Mouse (Mus musculus): ENCODE results near the gene Tmem91.

Gene Tmem91

DNA sequence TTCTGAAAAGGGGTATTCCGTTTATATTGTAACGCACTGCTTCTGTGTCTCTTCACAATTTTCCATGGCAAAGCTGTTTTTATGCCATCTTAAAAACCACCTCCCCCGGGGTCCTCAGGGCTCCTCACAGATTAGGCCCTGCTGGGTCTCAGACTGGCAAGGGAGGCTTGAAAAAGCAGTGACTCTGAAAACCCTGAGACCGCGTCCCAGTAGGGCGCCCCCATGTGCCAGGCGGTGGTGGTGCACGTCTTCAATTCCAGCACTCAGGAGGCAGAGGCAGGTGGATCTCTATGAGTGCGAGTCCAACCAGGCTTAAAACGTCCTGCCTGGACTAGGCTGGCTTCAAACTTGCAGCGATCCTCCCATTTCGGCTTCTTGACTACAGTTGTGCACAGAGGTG, 25.8 kb upstream of the Tmem91 start:
- DNase-seq (ENCODE audit: low spot score in 2 of 2), result no peak

DNA sequence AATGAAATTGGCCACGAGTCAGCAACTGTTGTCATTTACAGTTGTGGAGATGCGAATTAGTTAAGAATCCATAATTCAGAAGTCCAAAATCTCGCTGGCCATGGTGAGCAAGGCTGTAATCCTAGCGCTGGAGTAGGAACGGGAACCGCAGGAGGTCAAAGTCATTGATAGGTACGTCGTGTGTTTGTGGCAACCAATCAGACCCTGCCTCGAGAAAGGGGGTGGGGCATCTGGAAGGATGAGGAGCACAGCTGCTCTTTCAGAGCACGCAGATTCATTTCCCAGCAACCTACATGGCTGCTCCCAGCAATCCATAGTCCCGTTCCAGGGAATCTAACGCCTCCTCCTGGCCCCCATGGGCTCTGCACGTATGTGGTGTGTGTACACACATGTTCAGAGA, 24.9 kb upstream of the Tmem91 start:
- no peak for DNase-seq (ENCODE audit: low spot score in 2 of 2)

DNA sequence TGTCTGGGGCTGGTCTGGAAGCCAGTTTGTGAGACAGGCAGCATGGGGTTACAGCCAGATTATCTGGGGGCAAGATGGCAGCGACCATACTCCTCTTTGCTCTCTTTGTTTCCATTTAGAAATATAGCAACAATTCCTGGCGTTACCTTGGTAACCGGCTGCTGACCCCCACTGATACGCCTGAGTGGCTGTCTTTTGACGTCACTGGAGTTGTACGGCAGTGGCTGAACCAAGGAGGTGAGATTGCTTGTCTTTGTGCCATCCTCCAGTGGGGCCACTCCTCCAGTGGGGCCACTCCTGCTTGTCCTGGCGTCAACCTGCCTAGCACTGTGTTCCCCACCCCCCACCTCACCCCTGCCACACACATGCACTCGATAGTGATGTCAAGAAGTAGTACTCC, 19.1 kb upstream of the Tmem91 start:
- DNase-seq (ENCODE audit: low spot score in 2 of 2), result no peak

DNA sequence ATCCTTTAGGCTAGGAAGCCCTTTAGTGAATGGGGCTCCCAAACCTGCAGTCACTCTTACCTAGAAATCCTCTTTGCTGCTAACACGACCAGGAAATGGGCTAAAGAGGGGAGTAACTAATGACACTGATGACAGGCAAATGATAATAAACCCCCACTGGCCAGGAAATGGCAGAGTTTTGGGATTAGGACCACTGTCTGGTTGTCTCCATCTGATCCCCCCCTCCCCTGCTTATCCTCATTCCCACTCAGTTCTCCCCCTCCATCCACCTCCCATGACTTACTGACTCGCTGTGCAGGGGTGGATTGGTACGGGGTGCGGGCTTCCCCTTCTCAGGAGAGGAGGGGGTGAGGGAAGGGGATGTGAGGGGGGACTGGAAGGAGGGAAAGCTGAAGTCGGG, 15.1 kb upstream of the Tmem91 start:
- no peak for DNase-seq (ENCODE audit: low spot score in 2 of 2)

DNA sequence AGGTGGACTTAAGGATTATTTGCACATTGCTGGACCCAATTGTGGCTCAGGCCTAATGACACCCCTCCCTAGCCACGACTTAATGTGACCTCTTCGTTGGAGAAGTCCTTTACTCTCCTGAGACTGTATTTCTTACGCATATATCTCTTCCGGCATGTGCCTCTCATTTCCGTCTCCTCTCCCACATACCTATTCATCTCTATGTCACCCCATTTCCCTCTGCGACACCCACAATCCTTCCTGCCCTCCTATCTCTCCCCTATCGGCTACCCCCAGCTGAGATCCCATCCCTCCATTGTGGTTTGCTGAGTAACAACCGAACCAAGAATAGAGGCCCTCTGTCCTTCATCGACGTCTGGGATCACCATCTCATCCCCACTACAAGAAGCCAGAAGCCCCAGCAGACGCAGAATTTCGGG, 14.6 kb upstream of the Tmem91 start:
- no peak for DNase-seq (ENCODE audit: low spot score in 2 of 2)

DNA sequence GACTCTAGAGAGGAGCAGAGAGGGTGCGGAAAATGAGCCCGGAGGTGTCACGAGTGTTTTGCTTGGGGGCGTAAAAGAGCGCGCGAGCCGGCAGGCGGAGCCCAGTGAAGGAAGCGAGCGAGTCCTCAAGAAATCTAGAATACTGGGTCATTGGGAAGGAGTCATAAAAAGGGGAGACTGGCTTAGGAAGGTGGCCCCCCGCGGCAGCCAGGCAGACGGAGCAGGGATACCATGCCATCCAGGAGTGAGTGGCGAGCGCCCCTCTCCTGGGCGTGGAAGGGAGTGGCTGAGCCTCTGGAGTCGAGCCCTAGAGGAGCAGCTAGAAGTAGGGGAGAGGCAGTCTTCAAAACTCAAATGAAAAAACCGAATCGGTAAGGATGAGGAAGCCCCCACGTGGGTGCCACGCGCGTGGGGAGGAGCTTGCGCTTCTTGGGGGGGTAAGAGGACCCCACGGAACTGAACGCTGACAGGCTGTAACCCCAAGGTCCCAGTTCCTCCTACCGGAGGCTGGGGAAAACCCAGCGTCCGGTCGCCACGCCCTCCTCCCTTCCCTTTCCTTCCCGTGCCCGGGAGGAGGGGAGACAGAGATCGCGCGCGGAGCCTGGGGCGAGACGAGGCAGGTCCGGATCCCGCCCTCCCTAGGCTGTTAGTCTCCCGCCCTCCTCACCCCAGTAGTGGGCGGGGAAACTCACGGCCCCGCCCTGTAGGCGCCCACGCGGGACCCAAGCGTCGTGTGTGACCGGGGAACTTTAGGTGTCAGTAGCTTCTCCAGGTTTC, 14.0 kb upstream of the Tmem91 start:
- peak; percentile 84 to 88 for DNase-seq (ENCODE audit: low spot score in 2 of 2)

DNA sequence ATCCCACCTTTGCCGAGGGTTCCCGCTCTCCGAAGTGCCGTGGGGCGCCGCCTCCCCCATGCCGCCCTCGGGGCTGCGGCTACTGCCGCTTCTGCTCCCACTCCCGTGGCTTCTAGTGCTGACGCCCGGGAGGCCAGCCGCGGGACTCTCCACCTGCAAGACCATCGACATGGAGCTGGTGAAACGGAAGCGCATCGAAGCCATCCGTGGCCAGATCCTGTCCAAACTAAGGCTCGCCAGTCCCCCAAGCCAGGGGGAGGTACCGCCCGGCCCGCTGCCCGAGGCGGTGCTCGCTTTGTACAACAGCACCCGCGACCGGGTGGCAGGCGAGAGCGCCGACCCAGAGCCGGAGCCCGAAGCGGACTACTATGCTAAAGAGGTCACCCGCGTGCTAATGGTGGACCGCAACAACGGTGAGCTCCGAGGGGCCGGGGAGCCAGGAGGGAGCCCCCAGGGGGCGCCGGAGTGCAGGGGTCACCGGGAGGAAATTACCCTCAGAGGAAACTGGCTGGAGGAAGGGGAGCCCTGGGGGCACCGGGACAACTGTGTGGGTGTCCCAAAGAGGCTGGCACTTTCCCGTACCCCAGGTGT, 12.9 kb upstream of the Tmem91 start:
- DNase-seq (ENCODE audit: low spot score in 2 of 2), result peak; percentile 78 to 83

DNA sequence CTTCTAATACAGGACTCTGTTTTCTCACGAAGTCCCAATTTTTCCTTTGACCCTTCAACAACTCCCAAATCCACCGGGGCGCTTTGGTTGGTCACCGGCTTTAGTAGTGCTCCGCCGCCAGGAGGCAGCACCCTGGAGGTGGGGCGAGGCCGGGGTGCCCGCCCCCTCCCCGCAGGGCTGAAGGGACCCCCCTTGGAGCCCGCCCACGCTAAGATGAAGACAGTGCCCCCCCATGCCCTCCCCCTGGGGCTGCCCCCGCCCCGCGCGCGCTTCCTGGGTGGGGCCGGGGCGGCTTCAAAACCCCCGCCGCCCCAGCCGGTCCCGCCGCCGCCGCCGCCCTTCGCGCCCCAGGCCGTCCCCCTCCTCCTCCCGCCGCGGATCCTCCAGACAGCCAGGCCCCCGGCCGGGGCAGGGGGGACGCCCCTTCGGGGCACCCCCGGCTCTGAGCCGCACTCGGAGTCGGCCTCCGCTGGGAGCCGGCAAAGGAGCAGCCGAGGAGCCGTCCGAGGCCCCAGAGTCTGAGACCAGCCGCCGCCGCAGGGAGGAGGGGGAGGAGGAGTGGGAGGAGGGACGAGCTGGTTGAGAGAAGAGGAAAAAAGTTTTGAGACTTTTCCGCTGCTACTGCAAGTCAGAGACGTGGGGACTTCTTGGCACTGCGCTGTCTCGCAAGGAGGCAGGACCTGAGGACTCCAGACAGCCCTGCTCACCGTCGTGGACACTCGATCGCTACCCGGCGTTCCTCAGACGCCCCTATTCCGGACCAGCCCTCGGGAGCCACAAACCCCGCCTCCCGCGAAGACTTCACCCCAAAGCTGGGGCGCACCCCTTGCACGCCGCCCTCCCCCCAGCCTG, 11.9 kb upstream of the Tmem91 start, which contains the start of gene Tgfb1:
Gene Tgfb1, plus strand, starts transcription at position 323 of the 852 bp plus-strand sequence.
- peak; percentile 91 for DNase-seq (ENCODE audit: low spot score in 2 of 2)

DNA sequence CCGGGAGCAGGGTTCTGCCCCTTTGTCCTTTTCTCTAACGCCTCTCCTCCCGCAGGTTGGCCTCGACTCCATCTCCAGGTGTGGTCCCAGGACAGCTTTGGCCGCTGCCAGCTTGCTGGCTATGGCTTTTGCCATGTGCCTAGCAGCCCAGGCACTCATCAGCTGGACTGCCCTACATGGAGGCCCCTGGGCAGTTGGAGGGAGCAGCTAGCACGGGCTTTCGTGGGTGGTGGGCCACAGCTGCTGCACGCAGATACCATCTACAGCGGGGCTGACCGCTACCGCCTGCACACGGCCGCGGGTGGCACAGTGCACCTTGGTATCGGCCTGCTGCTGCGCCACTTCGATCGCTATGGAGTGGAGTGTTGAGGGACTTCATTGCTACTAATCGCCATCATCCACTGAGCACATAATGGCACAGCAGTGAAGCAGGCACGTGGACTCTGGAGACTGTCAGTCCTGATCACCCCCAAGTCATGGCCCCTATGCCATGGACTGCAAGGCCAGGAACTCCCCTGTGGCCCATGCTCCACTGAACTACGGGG, 11.0 kb upstream of the Tmem91 start:
- DNase-seq (ENCODE audit: low spot score in 2 of 2), result no peak

DNA sequence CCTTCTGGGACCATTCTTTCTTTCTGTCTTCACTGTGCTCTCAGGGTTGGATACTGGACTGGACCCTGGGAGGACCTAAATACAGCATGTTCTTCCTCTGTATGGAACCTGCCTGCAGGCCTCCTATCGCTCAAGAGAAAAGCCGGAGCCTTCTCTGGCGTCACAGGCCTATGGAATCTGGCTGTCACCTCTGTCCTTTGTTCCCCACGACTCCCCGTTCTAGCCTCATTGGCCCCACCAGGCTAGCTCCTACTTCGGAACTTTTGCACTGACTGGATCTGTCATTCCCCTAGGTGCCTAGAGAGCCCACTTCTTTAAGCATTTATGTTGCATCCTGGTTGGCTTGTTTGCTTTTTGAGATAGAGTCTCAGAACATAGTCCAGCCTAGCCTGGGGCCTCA, 9.7 kb upstream of the Tmem91 start:
- DNase-seq (ENCODE audit: low spot score in 2 of 2), result no peak

DNA sequence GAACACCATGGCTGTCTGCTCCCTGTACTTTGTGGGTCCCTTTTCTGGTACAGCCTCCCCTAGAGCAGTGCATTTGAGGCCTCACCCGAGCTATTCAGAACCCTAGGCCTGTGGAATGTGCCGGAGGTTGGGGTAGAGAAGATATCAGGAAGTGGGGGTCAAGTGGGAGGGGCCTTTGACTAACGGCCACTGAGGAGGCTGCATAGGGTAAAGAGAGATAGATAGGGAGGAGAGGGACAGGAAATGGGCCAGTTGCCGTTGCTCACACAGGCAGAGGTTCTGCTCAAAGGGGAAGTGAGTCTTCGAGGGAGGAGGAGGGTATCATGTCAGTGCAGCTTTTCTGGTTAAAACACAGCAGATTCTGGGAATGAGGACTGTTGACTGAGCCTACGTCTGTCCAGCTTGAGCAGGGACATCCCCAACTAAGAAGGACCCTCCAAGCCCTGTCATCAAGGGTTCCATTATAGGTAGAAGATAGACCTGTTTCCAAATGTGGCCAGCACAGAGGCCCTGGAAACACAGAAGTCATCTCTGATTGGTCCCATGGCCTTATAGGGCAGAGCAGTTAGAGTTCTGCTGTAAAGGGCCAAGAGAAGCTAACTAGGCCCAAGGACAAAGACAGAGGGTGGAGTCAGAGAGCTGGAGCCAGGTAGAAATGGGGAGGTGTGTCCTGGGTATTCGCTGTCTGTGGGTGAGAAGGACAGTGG, 8.7 kb upstream of the Tmem91 start:
- peak; percentile 85 to 89 for DNase-seq (ENCODE audit: low spot score in 2 of 2)

DNA sequence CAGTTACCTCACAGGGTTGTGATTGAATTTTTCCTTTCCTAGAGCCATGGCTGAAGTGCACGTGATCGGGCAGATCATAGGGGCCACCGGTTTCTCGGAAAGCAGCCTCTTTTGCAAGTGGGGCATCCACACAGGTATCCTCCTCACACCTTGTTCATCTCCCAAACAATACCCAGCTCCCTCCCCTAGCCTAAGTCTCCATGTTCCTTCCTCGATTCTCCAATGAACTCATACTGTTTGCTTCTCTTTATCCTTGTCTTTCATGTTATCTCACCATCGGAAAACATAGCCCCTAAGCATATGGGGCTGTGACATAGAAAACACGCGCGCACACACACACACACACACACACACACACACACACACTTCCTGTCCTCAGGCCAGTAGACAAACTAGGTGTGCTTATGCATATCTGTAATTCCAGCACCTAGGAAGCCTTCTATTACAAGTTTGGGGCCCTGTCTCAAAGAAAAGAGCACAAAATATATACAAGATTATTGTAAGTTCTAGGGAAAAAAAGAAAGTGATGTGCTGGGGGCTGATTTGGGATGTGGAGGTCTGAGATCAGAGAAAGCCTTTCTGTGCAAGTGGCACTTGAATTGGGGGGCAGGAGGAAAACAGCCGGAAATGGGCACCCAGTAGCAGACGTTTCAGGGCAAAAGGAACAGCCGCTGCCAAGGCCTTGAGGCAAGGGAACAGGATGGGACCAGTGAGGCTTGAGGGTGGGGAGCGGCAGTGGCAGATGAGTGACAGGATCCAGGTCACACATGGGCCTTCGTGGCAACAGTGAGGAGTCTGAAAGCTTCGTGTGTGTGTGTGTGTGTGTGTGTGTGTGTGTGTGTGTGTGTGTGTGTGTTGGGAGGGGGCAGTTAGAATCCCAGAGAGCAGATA, 6.6 kb upstream of the Tmem91 start:
- DNase-seq (ENCODE audit: low spot score in 2 of 2), result peak; percentile 32 to 50

DNA sequence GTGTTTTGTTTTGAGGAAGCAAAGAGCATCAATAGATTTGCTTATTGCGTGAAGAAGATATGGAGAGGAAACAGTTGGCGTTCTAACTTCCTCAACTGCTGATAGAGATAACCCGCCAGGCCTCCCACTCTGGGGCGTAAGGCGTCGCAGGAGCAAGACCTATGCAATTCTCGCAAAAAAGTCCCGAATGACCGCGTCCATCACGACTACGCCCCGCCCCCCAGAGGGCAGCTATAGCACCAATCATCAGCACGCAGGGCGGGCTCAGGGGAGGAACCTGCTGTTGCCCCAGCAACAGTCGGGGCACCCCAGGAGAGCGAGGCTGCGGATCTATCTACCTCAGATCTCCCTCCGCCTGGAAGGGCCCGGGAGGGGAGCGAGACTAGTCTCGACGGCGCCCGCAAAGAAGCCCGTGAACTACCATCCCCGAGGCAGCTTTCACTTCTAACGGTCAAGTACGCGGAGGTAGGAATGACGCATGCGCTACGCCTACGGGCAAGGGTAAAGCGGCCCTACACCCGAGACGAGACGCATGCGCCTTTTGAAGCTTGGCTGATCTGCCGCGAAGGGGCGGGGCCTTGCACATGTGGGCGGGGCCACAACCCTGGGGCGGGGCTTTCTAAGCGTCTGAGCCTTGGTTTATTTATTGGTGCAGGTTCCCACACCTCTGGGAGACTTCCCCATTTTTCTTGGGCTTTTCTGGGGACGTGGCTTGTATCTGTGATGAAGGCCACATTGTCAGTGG, 5.7 kb upstream of the Tmem91 start, which contains the start of gene B9d2:
Gene B9d2, plus strand, starts transcription at position 267 of the 745 bp plus-strand sequence.
- DNase-seq (ENCODE audit: low spot score in 2 of 2), result peak; percentile 97 to 99

DNA sequence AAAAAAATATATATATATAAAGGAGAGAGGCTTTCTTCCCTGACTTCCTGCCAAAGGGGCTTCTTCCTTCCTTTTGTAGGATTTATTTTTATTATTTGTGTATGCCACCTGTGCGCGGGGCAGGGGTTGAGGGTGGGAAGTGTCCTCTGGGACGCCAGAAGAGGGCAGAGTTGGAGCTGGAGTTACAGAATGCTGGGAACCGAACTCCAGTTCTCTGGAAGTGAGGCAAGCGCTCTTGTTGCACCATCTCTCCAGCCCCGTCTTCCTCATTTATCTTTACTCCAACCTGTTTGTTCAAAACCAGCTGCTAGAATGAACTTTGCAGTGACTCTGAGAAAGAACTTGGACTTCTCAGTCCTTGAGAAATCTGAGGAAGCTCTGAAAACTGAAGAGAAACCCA, 5.0 kb upstream of the Tmem91 start:
- DNase-seq (ENCODE audit: low spot score in 2 of 2), result peak in 1 of 2 experiments; percentile 29

DNA sequence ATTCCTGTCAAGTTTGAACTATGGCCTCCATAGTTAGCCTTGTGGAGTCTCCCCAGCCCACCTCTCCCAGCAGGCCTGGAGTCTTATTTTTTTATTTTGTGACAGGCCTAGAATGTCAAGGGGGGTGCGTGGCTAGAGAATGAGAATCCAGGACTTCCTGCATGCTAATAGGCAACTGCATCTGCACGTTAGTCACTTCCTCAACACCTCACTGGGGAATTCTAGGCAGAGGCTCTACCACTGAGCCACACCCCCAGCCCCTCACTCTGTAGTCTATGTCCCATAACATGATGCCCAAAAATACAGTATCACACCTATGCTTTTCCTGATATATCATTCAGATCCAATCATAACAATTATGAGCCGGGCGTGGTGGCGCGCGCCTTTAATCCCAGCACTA, 2.0 kb upstream of the Tmem91 start:
- no peak for DNase-seq (ENCODE audit: low spot score in 2 of 2)

DNA sequence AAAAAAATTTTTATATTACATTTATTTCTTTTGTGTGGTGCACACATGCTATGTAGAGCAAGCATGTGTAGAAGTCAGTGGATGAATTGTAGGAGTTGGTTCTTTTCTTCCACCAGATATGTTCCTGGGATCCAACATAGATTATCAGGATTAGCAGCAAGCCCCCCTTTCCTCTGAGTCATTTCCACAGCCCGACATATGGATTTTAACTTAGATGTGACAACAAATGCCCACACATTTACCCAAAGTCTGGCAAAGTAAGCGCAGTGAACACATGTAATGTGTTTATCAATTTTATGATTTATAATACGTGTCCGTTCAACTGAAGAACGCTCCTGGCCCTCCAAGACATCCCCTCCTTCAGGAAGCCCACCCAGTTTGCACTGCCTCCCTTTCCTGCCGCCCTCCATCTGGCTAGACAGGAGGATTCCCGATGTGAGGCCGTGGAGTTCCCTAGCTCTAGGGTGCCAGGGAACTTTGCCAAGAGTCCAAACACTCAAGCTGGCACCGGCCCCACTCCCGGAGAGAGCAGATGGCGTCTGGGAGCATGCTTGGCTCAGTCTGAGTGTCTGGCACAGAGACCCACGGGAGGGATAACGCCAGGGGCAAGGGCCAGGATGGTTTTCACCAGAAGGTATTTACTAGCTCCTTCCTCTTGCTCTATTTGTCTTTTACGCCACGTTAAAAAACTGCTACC, 1.3 kb upstream of the Tmem91 start:
- DNase-seq (ENCODE audit: low spot score in 2 of 2), result no peak

DNA sequence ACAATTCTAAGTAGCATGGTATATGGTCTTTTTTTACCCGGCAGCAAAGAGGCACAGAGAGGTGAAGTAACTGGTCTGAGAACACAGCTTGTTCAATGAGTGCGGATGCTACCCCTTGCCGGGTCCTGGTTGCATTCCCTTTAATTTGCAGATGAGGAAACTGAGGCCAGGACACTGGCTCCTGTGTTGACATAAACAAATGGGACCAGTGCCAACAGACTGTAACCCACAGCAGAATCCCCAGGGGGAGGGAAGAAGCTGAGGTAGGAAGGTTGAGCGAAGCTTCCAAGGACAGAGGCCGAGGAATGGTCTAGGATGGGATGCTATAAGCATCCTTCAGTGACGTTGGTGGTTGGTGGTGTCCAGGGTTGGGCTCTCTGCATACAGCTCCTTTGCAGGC, 439 bp upstream of the Tmem91 start:
- no peak for DNase-seq (ENCODE audit: low spot score in 2 of 2)

DNA sequence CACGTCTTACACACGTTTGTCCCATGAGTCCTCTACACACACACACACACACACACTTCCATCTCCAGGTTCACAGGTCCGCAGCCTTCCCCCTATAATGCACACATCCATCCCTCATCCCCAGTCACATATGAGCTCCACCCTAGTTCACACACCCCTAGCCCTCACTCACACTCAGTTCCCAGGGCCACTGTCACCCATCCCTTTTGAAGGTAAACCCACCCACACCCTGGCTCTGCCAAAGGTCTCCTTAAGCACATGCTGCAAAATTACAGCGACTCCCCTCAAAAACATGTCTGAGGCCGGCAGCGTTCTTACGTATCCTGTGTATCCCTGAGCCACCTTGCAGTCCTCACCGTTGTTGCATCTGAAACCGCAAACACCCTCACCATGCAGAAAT, 669 bp downstream of the Tmem91 start:
- DNase-seq (ENCODE audit: low spot score in 2 of 2), result no peak

DNA sequence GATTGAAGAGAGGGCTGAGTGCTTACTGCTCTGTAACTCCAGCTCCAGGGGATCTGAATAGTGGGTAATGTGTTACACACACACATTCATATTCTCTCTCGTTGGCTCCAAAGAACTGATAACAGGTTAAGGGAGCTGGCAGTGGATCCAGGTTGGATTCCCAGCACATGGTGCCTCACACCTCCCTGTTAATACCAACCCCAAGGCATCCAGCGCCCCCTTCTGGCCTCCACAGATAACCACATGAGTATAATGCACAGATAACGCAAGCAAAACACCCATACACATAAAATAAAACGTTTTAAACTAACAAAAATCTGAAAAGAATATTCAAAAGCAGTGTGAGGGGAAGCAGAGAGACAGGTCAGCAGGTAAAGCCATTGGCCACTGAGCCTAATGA, 2.5 kb downstream of the Tmem91 start:
- no peak for DNase-seq (ENCODE audit: low spot score in 2 of 2)

Data from spleen, postnatal 36 days (tissue).